14 mouse cellular contexts compared by ENCODE assay signal in the genomic region with DNA sequence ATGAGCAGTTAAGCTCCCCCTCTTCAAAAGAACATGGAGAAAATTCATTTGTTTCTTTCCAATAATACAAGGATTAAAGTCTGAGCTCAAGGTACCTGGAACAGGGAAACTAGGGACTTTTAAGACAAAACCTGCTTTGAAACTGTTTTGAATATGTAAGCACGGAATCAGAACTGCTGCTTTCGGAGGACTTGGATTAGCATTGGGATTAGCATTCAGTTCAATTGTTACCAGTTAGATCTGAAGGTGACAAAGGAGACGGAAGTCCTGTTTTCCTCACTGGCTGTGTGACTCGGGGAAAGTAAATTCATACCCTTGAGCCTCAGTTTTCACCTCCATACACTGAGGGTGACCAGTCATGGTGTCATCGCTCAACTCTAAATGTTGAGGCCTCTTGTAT.
DNase-seq lines count a peak whose midpoint lies in the region; ATAC-seq and TF ChIP-seq lines count a peak whose summit lies in the region.
"Had no signal": no experiment of that assay in that cellular context is flagged by ENCODE, and none has a peak within 500 bp of the region (broad histone marks: within the 10 kb centered on the region; RNA-seq: fewer than 3 reads in every experiment).

No protein-coding gene starts in this region.

- intact Hi-C loops in gastrocnemius, postnatal 14 days (cut with DNase I; ENCODE audit: low total_unique reads): no loop called here

- DNase-seq in intestine, embryonic 14.5 days (ENCODE audit: low spot score): no peak
- no peak for DNase-seq in midbrain, postnatal 0 days (ENCODE audit: low spot score)
- no peak for DNase-seq in gastrocnemius, postnatal 14 days
- DNase-seq in spleen, adult 12 weeks (ENCODE audit: low spot score): no peak
- DNase-seq: cerebellum, adult 18-20 months; heart, postnatal 10 days; kidney, postnatal 36 days; lung, adult 2 months had no signal

- WGBS in intestine, embryonic 14.5 days: 66% methylated on average over 5 of the region's 5 CpGs
- WGBS in intestine, postnatal 0 days: 62% methylated on average over 5 of the region's 5 CpGs
- 10% methylated on average over 5 of the region's 5 CpGs for WGBS in midbrain, embryonic 12.5 days
- WGBS in midbrain, postnatal 0 days: 30% methylated on average over 5 of the region's 5 CpGs
- WGBS in embryonic facial prominence, embryonic 15.5 days: 52% methylated on average over 5 of the region's 5 CpGs
- WGBS in limb, embryonic 15.5 days: 57% methylated on average over 5 of the region's 5 CpGs

- H3K9ac ChIP-seq in intestine, embryonic 14.5 days (ENCODE audit: low read length): no peak overlapping the region
- no peak overlapping the region for H3K9ac ChIP-seq in intestine, postnatal 0 days (ENCODE audit: low read depth, low read length)
- no peak overlapping the region for H3K9ac ChIP-seq in midbrain, embryonic 12.5 days (replicated peaks)
- no peak overlapping the region for H3K9ac ChIP-seq in midbrain, postnatal 0 days (replicated peaks; ENCODE audit: low read length, poor library complexity, severe bottlenecking)
- H3K9ac ChIP-seq in embryonic facial prominence, embryonic 15.5 days: no peak overlapping the region
- H3K9ac ChIP-seq in limb, embryonic 15.5 days: no peak overlapping the region
- H3K9ac ChIP-seq: hindbrain, embryonic 15.5 days; midbrain, embryonic 15.5 days had no signal

- peak overlapping the region; percentile 33; the same call in 1 of the 2 replicates for H3K27ac ChIP-seq in intestine, embryonic 14.5 days (ENCODE audit: low read depth)
- H3K27ac ChIP-seq in intestine, postnatal 0 days (ENCODE audit: low read depth, low read length): no peak overlapping the region
- H3K27ac ChIP-seq in midbrain, embryonic 12.5 days (replicated peaks): no peak overlapping the region
- no peak overlapping the region for H3K27ac ChIP-seq in midbrain, postnatal 0 days (ENCODE audit: low read depth, low read length)
- peak overlapping the region; percentile 65 for H3K27ac ChIP-seq in embryonic facial prominence, embryonic 15.5 days (replicated peaks)
- H3K27ac ChIP-seq in limb, embryonic 15.5 days: no peak overlapping the region
- H3K27ac ChIP-seq: hindbrain, embryonic 15.5 days; midbrain, embryonic 15.5 days had no signal

- H3K9me3 ChIP-seq in intestine, embryonic 14.5 days (ENCODE audit: control insufficient read depth, low read length): 0 out of 2 replicates have a peak, but pooled peaks cover 1% of the 10 kb centered on the region
- no peaks in the 10 kb centered on the region for H3K9me3 ChIP-seq in intestine, postnatal 0 days (ENCODE audit: control insufficient read depth)
- no peaks in the 10 kb centered on the region for H3K9me3 ChIP-seq in midbrain, embryonic 12.5 days
- no peaks in the 10 kb centered on the region for H3K9me3 ChIP-seq in midbrain, postnatal 0 days (ENCODE audit: low read length)
- H3K9me3 ChIP-seq in embryonic facial prominence, embryonic 15.5 days (replicated peaks): no peaks in the 10 kb centered on the region
- no peaks in the 10 kb centered on the region for H3K9me3 ChIP-seq in limb, embryonic 15.5 days
- H3K9me3 ChIP-seq: hindbrain, embryonic 15.5 days; midbrain, embryonic 15.5 days had no signal

- ATAC-seq in intestine, embryonic 14.5 days (replicated peaks; ENCODE audit: low FRiP score, low TSS enrichment, low read depth): no peak
- ATAC-seq in intestine, postnatal 0 days: no peak
- ATAC-seq in midbrain, embryonic 12.5 days (ENCODE audit: low FRiP score, low read depth): no peak
- no peak for ATAC-seq in midbrain, postnatal 0 days (ENCODE audit: low FRiP score)
- no peak for ATAC-seq in embryonic facial prominence, embryonic 15.5 days (ENCODE audit: insufficient number of reproducible peaks, low FRiP score, low TSS enrichment, low read depth)
- no peak for ATAC-seq in limb, embryonic 15.5 days (ENCODE audit: insufficient number of reproducible peaks, low FRiP score, low TSS enrichment, low read depth)
- ATAC-seq: midbrain, embryonic 15.5 days had no signal

- H3K4me1 ChIP-seq in intestine, embryonic 14.5 days (replicated peaks; ENCODE audit: control insufficient read depth, insufficient read depth, low read length): peaks cover 24% of the 10 kb centered on the region
- peaks cover 4% of the 10 kb centered on the region; the same call in 1 of the 2 replicates for H3K4me1 ChIP-seq in intestine, postnatal 0 days (replicated peaks; ENCODE audit: control insufficient read depth, insufficient read depth, low read length)
- H3K4me1 ChIP-seq in midbrain, embryonic 12.5 days: peaks cover 38% of the 10 kb centered on the region
- 0 out of 2 replicates have a peak, but pooled peaks cover 5% of the 10 kb centered on the region for H3K4me1 ChIP-seq in midbrain, postnatal 0 days (ENCODE audit: insufficient read depth, low read length)
- H3K4me1 ChIP-seq in embryonic facial prominence, embryonic 15.5 days: peaks cover 24% of the 10 kb centered on the region
- peaks cover 18% of the 10 kb centered on the region for H3K4me1 ChIP-seq in limb, embryonic 15.5 days

- no peaks in the 10 kb centered on the region for H3K27me3 ChIP-seq in intestine, embryonic 14.5 days (replicated peaks; ENCODE audit: control insufficient read depth, insufficient read depth, low read length)
- H3K27me3 ChIP-seq in intestine, postnatal 0 days (replicated peaks; ENCODE audit: control insufficient read depth, insufficient read depth, low read length): no peaks in the 10 kb centered on the region
- 0 out of 2 replicates have a peak, but pooled peaks cover 3% of the 10 kb centered on the region for H3K27me3 ChIP-seq in midbrain, embryonic 12.5 days
- H3K27me3 ChIP-seq in midbrain, postnatal 0 days (ENCODE audit: insufficient read depth, low read length): no peaks in the 10 kb centered on the region
- H3K27me3 ChIP-seq in embryonic facial prominence, embryonic 15.5 days: no peaks in the 10 kb centered on the region
- no peaks in the 10 kb centered on the region for H3K27me3 ChIP-seq in limb, embryonic 15.5 days
- H3K27me3 ChIP-seq: midbrain, embryonic 15.5 days had no signal

- 0 out of 2 replicates have a peak overlapping the region, but pooled peaks have one; percentile 0 for H3K4me3 ChIP-seq in intestine, embryonic 14.5 days (ENCODE audit: low read depth, low read length)
- H3K4me3 ChIP-seq in intestine, postnatal 0 days (ENCODE audit: low read depth, low read length): no peak overlapping the region
- H3K4me3 ChIP-seq in midbrain, embryonic 12.5 days: no peak overlapping the region
- no peak overlapping the region for H3K4me3 ChIP-seq in midbrain, postnatal 0 days (ENCODE audit: low read depth, low read length)
- H3K4me3 ChIP-seq in embryonic facial prominence, embryonic 15.5 days (replicated peaks): peak overlapping the region; percentile 33
- H3K4me3 ChIP-seq in limb, embryonic 15.5 days: 0 out of 2 replicates have a peak overlapping the region, but pooled peaks have one; percentile 25
- H3K4me3 ChIP-seq: hindbrain, embryonic 15.5 days; midbrain, embryonic 15.5 days had no signal

- no peaks in the 10 kb centered on the region for H3K36me3 ChIP-seq in intestine, embryonic 14.5 days (ENCODE audit: control insufficient read depth, insufficient read depth, low read length)
- H3K36me3 ChIP-seq in intestine, postnatal 0 days (ENCODE audit: control insufficient read depth, insufficient read depth): no peaks in the 10 kb centered on the region
- no peaks in the 10 kb centered on the region for H3K36me3 ChIP-seq in midbrain, embryonic 12.5 days
- no peaks in the 10 kb centered on the region for H3K36me3 ChIP-seq in midbrain, postnatal 0 days (ENCODE audit: insufficient read depth, low read length)
- H3K36me3 ChIP-seq in embryonic facial prominence, embryonic 15.5 days: no peaks in the 10 kb centered on the region
- no peaks in the 10 kb centered on the region for H3K36me3 ChIP-seq in limb, embryonic 15.5 days
- H3K36me3 ChIP-seq: hindbrain, embryonic 15.5 days; midbrain, embryonic 15.5 days had no signal

- no peak for TF ChIP-seq CTCF in intestine, postnatal 0 days (IDR thresholded peaks at IDR 0.05; ENCODE audit: low read depth)
- no peak for TF ChIP-seq CTCF in midbrain, postnatal 0 days (IDR thresholded peaks at IDR 0.05)

- peak overlapping the region; percentile 43 for H3K4me2 ChIP-seq in intestine, embryonic 14.5 days (ENCODE audit: low read length)
- H3K4me2 ChIP-seq in intestine, postnatal 0 days (replicated peaks; ENCODE audit: low read depth): no peak overlapping the region
- H3K4me2 ChIP-seq in midbrain, embryonic 12.5 days (replicated peaks): peak overlapping the region; percentile 15
- no peak overlapping the region for H3K4me2 ChIP-seq in midbrain, postnatal 0 days (ENCODE audit: low read depth, low read length, poor library complexity, severe bottlenecking)
- peak overlapping the region; percentile 39 for H3K4me2 ChIP-seq in embryonic facial prominence, embryonic 15.5 days (replicated peaks)
- no peak overlapping the region for H3K4me2 ChIP-seq in limb, embryonic 15.5 days
- H3K4me2 ChIP-seq: hindbrain, embryonic 15.5 days; midbrain, embryonic 15.5 days had no signal

Comparison
In these comparisons a context has a peak if more than half of its experiments do, and no peak if none do; other contexts are left out.
1. H3K27ac ChIP-seq: peak in intestine, embryonic 14.5 days (single experiment) and embryonic facial prominence, embryonic 15.5 days (single experiment); none in intestine, postnatal 0 days (single experiment), midbrain, embryonic 12.5 days (single experiment), midbrain, postnatal 0 days (single experiment) and limb, embryonic 15.5 days (single experiment).
2. H3K4me2 ChIP-seq: peak in intestine, embryonic 14.5 days (single experiment), midbrain, embryonic 12.5 days (single experiment) and embryonic facial prominence, embryonic 15.5 days (single experiment); none in intestine, postnatal 0 days (single experiment), midbrain, postnatal 0 days (single experiment) and limb, embryonic 15.5 days (single experiment).
3. H3K4me3 ChIP-seq: peak in intestine, embryonic 14.5 days (single experiment), embryonic facial prominence, embryonic 15.5 days (single experiment) and limb, embryonic 15.5 days (single experiment); none in intestine, postnatal 0 days (single experiment), midbrain, embryonic 12.5 days (single experiment) and midbrain, postnatal 0 days (single experiment).